Mouse (Mus musculus) adrenal gland, postnatal 36 days (tissue): ENCODE measurements around the gene 1700069L16Rik. TPM values are rescaled to one million over a fixed set of nuclear protein-coding genes. Genes with fewer than 3 reads are reported as not detected.

Source experiments
- DNase-seq, 2 experiments: peaks; one replicate each; pipeline ENCODE4 v3.0.0; 2021; ENCODE audit warnings: mixed read lengths in 1 of 2
- total RNA-seq, 2 experiments: library from RNA; stranded (reverse); gene quantifications; 2 replicates each; pipeline ENCODE4 v1.2.3; 2021

1700069L16Rik gene
- total RNA-seq, 2 experiments from 2014 or later = not detected

DNA sequence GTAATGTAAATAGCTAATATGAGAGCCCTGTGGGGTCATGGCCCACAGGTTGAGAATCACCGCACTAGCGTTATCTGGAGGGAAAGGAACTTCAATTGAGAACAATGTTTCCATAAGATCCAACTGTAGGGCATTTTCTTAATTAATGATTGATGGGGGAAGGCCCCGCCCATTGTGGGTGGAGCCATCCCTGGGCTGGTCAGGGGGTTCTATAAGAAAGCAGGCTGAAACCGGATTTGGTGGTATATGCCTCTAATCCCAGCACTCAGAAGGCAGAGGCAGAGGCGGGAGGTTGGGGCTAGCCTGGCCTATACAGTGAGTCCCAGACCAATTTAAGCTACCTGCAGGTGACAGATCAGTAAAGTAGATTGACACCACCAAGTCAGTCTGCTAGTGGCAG lies 9.8 kb upstream of the 1700069L16Rik start:
- no peak for DNase-seq

DNA sequence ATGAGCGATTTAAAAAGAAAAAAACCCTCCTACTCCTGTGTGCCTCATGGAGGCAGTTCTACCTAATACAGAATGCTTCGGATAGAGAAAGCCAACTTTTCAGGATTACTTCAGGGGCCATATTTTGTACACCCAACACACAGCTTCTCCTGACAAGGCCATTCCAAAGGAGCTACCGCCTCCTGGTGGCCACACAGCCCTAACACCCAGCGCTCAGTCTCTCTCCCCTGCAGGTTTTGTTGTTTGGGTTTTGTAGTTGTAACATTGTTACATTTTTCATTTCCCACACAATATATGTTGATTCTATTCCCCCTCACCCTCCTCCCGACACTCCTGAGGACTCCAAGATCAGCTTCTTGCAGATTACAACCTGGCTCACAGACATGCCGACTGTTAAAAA lies 7.6 kb upstream of the 1700069L16Rik start:
- peak; percentile 37 to 72 for DNase-seq

DNA sequence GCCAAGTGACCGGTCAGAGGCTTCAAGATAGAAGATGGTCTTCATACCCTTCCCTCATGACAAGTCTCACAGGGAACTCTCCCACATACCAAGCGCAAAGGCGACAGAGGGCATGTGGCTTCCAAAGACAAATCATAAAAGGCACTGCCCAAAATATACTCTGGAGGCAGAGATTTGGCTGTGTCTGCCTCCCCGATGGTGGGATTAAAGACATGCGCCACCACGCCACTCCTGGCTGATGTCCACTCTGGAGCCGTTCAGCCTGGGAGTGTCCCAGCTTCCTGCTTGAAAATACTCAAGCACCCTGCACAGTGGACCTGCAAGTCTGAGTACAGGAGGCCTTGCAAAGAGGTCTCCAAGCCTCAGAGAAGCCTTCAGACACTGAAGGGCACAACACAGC lies 6.6 kb upstream of the 1700069L16Rik start:
- DNase-seq = no peak

DNA sequence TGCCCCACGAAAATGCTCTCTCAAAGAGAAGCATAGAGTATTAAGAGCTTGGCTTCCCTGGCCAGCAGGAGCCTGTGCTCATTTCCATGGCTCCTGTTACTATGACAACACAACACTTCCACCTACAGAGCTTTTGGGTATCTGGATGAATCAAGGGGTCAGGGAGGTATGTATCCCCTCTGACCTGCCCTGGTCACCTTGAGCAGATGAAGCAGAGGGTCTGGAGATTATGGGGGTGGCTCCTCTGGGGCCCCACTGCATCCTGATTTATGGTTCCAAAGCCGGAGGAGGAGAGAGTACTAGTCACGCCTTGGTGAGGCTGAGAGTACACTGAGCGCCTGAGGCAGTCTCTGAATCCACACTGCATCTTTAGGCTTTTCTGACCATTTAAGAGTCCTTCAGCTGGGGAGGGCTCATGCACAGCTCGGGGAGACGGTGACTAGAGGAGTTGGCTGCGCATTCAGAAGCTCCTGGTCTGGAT lies 6.1 kb upstream of the 1700069L16Rik start:
- DNase-seq = no peak

DNA sequence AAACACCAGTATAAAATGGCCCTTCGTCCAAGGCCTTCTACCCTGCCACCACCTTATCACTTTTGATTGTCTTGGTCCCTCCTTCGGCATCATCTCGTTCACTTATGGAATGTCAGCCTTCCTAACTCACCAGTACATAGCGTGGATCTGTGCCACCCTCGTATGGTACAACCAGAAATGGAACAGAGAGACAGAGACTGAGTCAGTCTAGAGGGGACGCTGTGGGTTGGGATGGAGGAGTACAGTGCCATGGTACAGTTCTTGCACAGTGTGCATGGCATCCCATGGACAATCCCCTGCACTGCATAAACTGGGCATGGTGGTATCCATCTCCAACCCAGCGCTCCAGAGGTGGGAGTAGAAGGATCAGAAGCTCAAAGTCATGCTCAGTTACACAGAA lies 4.1 kb upstream of the 1700069L16Rik start:
- no peak for DNase-seq

DNA sequence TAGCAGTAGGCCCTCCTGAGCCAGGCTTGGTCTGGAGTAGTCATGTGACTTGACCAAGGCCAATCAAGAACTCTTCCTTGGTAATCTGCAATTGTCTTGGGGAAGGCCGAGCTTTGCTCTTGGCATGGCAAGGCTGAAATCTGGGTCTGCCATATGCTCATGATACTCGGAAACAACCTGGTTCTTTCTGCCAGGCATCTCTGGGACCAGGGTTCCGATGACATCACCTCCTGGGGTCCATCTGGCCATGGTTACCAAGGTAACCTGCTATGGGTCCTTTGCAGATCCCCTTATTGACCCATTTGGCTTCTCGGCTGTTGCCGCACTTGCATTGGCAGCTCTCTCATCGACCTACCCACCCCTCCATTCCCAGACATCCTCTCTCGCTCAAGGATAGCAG lies 3.4 kb upstream of the 1700069L16Rik start:
- no peak for DNase-seq

DNA sequence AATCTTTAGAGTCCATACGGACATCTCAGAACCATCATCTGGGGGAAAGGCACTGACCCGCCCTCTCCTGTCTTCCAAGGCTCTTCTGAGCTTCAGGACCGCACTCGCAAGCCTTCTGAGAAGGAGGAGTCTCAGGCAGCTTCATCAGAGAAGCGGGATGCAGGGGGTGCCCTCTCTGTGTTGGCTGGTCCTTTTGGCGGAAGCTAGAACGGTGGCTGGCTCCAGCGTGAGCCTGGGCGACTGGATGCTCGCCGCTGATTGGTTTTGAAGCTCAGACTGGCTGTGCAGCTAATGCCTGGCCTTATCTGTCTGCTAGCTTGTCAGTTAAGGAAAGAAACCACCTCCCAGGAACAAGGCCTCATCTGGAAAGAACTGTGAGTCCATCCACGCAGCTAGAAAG lies 2.7 kb upstream of the 1700069L16Rik start:
- DNase-seq = no peak

DNA sequence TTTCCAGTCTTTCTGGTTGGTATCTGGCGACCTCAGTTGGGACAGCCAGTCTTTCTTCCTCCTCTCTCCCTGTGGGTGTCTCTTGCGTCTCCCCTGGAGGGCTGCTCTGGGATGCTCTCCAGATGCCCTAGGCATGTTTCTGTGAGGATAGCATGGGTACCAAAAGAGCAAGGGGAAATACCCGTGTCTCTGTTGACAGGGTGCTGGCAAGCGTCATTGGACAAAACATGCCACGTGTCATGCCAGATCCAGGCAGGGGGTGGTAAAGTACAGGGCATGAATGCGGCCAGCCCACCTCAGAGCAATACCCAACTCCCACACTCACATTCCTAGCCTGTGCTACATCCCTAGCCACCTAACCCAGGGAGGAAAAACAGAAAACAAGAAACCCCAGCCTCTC lies 2.0 kb upstream of the 1700069L16Rik start:
- no peak for DNase-seq

DNA sequence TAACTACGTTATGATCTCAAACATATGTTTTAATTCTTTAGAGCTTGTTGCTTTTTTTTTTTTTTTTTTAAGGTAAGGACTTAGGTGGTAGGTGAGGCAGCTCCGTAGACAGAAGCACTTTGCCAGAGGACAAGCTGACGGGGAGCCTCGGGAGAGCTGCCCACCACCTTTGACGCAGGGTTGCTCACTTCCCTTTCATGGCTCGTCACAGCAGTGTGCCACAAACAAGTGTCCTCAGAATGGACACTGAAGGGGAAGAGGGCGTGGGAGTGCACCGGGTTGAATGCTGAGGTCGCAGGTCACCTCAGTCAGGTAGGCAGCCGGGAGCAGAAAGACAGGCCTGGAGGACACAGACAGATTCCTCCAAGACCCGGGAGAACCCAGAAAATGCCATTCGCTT lies 845 bp upstream of the 1700069L16Rik start:
- DNase-seq = no peak

DNA sequence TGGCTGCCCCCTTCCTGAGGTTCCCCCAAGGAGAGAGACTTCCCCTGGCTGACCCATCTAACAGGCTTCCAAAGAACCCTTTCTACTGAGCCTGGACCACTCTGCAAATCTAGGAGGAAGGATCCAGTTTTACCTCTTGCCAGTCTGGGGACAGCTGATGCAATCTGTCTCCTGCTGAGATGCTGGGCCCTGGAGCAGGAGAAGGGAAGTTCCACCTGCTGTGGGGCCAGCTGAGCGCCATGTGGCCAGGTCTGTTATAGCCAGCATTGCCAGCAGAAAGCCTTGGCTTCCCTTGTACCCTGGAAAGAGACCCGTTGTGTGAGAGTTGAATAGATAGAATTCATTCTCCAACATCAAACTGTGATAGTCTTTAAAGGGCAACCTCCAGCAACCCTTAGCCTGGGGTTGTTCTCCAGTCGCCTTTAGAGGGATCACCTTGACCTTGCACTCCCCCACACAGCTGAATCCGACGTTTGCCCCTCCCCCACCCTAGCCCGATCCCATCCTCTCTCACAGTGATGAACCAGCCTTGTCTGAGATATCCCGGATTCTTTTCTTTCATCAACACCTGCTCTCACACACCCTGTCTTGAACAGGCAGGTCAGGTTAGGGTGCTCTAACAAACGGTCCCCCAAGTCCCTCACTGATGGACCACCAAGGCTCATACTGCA lies 870 bp downstream of the 1700069L16Rik start:
- DNase-seq = no peak

DNA sequence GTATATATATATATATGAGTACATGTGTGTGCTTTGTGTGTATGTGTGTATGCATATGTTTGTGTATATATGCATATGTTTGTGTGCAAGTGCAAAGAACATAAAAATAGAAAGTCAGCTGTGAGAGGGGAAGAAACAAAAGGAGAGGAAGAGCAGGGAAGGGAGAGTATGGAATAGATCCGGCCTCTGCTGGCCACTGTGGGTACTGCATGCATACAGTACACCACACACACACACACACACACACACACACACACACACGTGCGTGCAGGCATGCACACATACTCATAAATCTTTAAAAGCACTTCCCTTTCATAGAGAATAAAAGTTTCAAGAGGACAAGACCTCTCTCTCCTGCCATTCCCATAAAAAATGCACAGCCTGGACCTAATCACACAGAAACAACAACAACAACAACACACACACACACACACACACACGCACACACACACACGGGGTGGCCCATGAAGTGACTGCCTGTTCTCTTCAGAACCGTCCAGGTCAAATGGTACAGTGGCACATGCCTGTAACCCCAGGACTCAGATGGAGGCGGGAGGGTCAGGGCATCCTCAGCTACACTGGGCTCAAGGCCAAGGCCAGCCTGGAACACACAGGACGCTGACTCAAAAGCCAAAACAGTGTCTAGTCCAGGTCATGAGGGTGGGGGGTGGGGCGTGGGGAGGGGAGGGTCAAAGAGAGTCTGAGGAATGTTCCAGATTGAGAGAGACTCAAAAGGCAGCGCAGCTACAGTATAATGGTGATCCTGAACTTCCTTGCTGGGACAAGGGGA lies 2.2 kb downstream of the 1700069L16Rik start:
- peak in 1 of 2 experiments; percentile 37 for DNase-seq

DNA sequence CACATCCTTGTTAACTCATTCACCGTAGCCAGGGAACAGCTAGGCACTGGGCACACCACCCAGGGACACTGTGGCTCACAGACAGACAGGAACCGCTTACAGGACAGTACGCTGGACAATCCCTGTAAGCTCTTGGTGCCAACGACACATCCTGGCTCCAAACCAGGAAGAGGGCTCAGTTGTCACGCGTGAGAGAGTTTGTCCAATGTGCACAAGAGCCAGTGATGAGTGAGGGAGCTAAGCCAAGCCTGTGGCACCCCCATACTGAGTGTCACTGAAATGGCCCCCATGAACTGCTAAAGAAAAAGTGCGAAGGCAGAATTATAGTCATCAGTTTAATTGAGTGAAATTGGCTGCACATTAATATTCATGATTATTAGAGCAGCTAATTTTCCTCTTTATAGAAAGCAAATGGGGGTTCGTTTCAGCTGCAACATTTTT lies 5.3 kb downstream of the 1700069L16Rik start:
- no peak for DNase-seq

DNA sequence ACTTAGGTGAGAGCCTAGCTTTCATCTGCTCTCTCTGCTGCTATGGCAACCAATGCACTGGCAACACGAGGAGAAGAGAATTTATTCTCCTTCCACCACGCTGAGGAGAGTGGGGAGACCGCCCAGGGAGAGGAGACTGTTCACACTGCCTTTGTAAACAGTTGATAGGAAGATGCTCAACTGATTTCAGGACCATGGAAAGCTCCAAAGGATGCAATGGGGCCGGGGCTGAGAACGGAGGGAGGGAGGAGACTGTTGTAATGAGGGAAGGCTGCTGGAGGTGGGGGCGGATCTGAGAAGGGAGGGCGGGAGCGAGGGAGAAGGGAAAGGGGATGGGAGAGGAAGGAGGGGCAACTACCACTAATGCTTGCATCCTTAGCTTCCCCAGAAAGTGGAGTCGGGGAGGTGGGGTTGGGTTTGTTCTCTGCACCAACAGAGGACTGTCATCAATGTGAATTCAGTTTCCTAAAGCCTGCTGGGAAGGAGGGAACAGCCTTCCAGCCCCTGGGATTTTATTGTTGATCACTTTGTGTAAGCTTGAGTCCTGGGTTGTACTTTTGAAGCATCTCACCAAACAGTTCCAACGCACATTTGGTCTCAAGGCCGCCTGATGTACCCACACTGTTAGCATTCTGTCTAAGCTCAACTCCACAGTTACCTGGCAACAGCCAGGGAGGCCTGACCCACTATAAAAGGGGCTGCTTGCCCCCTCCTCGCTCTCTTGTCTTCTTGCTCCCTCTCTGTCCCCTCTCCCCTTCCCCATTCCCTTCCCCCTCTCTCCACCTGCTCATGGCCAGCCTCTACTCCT lies 7.8 kb downstream of the 1700069L16Rik start:
- peak in 1 of 2 experiments; percentile 30 for DNase-seq

DNA sequence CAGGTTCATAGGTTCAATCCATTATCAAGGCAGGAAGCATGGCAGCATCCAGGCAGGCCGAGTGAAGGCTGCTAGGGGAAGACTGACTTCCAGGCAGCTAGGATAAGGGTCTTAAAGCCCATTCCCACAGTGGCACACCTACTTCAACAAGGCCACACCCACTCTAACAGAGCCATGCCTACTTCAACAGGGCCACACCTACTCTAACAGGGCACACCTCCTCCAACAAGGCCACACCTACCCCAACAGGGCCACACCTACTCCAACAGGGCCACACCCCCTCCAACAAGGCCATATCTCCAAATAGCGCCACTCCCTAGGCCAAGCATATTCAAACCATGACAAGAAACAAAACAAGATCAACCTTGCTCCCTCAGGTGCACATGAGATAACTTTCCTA lies 11.7 kb downstream of the 1700069L16Rik start:
- DNase-seq = no peak

DNA sequence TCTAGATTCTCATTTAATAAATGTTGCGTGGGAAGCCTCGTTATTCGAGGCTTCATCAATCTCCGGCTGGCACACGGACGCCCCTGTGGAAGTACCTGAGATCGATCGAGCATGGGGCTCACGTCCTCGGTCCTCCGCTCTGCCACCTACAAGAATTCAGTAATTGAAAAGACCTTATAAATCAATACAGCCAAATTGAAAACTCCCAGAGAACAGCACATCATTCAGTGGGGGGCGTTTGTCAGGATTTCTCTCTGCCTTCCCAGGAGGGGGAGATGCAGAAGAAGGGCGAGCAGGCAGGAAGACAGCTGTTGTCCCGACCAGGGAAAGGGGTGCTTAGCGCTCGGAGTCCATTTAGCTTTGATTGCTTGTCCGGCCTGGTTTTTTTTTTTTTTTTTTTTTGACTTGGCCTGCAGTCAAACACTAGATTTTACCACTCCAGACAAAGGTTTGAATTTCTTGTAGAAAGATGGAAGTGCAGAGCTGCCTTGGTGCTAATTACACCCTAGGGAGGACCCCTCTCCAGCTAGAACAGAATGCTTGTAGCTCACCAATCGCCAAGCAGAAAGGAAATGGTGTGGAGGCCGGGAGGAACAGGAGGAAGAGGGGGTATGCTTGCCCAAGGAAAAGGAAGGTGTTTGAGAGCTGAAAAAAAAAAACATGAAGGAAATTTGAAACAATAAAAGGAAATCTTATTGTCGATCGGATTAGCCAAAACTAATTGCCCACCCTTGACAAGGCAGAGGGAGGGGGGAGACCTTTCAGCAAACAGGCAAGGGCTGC lies 20.6 kb downstream of the 1700069L16Rik start:
- DNase-seq = peak in 1 of 2 experiments; percentile 13

DNA sequence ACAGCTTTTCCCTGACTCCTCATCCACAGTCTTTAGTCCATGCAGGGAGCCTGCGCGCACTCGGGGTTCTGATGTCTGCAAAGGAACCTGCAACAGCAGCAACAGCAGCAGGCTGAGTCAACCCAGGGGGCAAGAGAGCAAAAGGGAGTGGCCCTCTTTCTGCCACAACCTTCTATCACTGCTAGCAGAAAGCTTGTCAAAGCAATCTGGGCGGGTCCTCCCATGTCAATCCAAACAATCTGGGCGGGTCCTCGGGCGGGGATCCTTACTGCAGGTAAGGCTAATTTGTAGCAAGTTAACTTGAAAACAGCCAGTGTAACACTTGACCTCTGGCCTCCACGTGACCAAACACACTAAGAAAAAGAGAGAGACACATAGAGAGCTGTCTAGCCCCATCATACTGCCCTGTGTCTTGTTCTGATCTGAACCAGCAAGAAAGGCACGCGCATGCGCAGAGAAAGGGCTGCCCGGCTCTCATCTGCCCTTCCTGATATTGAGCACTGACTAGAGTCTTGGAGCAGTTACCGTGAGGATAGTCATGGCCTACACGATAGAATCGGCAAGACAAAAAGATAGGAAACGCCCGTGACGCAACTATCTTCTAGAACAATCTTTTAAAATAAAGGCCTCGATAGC lies 24.1 kb downstream of the 1700069L16Rik start:
- no peak for DNase-seq

DNA sequence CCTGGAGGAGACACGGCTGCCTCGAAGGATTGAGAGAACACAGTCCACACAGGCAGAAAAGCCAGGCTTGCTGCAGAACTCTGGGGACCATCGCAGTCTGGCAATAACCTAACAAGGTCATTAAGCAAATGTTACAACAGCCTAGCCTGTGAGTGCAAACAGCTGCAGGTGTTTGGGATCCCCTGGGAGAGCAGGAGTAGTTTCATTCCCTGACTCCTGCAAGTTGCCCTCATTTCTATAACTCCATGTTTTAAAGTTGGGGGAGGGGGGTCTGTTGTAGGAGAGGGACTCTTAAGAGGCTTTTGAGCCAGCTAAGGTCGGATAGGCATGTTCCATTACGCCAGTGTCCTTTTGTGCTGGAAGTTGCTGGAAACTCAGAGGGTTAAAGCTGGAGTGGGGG lies 30.2 kb downstream of the 1700069L16Rik start:
- DNase-seq = no peak

DNA sequence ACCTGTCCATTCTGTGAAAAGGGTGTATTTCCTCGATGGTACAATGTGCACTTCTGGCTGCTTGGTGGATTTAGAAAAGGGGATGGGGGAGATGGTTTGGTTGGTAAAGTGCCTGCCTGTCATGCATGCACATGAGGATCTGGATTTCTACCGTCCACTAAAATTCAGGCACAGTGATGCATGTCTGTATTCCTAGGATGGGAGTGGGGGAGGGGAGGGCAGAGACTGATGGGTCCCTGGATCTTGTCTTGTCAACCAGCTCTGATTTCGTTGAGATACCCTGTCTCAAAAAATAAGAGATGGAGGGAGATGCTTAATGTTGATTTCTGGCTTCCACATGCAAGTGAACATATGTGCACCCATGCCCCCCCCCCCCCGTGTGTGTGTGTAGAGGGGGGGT lies 30.6 kb downstream of the 1700069L16Rik start:
- DNase-seq = no peak

DNA sequence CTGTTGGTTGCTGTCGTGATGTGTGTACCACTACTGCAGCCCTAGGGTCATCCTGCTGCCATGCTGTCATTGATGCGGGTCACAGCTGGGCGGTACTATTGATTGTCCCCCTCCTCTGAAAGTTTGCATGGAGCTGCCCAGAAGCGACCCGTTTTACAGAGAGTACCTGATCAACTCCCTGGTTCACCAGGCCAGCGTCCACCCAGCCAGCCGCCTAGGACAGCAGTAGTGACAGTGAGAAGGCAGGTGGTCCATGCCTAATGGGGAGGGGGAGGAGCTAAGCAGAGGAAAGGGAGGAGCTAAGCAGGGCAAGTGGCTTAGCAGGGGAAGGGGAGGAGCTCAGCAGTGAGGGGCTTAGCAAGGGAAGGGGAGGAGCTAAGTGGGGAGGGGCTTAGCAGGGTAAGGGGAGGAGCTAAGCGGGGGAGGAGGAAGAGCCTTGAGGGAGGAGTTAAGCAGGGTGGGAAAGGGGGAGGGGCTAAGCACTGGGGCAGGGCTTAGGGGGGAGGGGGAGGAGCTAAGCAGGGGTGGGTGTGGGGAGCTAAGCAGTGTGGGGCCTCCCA lies 31.3 kb downstream of the 1700069L16Rik start:
- DNase-seq = no peak

DNA sequence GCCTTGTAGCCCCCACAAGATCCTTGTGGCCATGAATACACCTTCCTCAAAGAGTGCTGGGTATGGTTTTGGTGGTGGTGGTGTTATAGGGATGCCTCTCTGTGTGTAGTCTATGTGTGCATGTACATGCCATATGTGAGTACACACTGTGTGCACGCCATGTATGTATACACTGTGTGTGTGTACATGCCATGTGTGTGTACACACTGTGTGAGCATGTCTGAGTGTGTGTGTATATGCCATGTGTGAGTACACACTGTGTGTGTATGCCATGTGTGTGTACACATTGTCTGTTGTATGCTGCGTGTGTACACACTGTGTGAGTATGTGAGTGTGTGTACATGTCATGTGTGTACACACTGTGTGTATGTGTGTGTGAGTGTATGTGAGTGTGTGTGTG lies 33.7 kb downstream of the 1700069L16Rik start:
- no peak for DNase-seq

DNA sequence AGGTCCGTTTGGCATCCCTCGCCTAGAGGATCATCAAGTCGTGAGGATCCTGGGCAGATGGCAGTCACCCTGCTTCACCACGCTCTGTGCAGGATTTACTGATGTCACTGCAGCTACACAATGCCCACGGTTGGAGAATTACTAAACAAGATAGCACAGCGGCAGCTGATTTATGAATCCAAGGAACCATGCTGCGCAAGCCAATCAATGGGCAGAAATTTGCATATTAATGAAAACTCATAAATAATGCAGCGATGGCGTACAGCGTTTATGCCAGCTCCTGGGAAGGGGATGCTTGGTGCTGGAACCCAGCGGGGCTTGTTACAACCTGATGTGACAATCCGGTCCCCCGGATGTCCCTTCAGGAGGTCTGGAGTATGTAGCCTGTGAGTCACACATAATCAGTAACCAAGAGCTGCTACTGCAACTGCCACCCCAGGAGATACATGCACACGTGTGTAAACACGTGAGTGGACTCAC lies 34.5 kb downstream of the 1700069L16Rik start:
- DNase-seq = no peak
